Mouse (Mus musculus) midbrain, embryonic 13.5 days (tissue): ENCODE results near the gene Irx2. TPM values are rescaled to one million over a fixed set of nuclear protein-coding genes. Genes with fewer than 3 reads are reported as not detected.
A peak's percentile ranks its signal among the peaks of the same experiment; 100 is the strongest.

ENCODE experiments used
- ATAC-seq: fragments of 200-750 bp; cut with Nextera tagmentation; 2 replicates; pipeline ENCODE4 v1.8.0; 2017; ENCODE audit warnings: mild to moderate bottlenecking, moderate TSS enrichment, moderate library complexity
- H3K27ac ChIP-seq: fragments of 300-500 bp; sonication (generic); 2 replicates; pipeline ENCODE4 v1.5.1; 2015; ENCODE audit warnings: inconsistent platforms, mild to moderate bottlenecking, moderate library complexity
- H3K27me3 ChIP-seq: fragments of 300-500 bp; sonication (generic); 2 replicates; pipeline ENCODE4 v1.6.1; 2015; ENCODE audit warnings: mild to moderate bottlenecking, inconsistent platforms
- H3K36me3 ChIP-seq: fragments of 300-500 bp; sonication (generic); 2 replicates; pipeline ENCODE4 v1.6.1; 2015; ENCODE audit warnings: mild to moderate bottlenecking, inconsistent platforms
- H3K4me1 ChIP-seq: fragments of 300-500 bp; sonication (generic); replicated peaks from 2 replicates; pipeline ENCODE4 v1.6.1; 2015; ENCODE audit warnings: inconsistent platforms
- H3K4me2 ChIP-seq: fragments of 300-500 bp; sonication (generic); replicated peaks from 2 replicates; pipeline ENCODE4 v1.6.1; 2015; ENCODE audit warnings: moderate library complexity, mild to moderate bottlenecking, inconsistent platforms
- H3K4me3 ChIP-seq: fragments of 300-500 bp; sonication (generic); replicated peaks from 2 replicates; pipeline ENCODE4 v1.5.1; 2015; ENCODE audit warnings: mild to moderate bottlenecking, inconsistent platforms
- H3K9ac ChIP-seq: fragments of 300-500 bp; sonication (generic); replicated peaks from 2 replicates; pipeline ENCODE4 v1.6.1; 2015; ENCODE audit warnings: mild to moderate bottlenecking, inconsistent platforms
- H3K9me3 ChIP-seq: fragments of 300-500 bp; sonication (generic); 2 replicates; pipeline ENCODE4 v1.6.1; 2016; ENCODE audit warnings: mild to moderate bottlenecking, inconsistent platforms
- WGBS: fragments of 180-500 bp; shearing (Covaris S2); methylation state at CpG from one replicate; pipeline ENCODE4 v1.1.7; 2015; 5-methylcytosine and 5-hydroxymethylcytosine counted together
- polyA plus RNA-seq: library from polyadenylated mRNA; unstranded; fragments of >200 nt; fragmentation: Nextera tagmentation; extraction: Ambion mirVana; gene quantifications from 2 replicates; pipeline ENCODE4 v1.2.1, GENCODE M21; 2015

Irx2 gene
- polyA plus RNA-seq, 1 experiment from 2014 or later: 45.1 TPM

DNA sequence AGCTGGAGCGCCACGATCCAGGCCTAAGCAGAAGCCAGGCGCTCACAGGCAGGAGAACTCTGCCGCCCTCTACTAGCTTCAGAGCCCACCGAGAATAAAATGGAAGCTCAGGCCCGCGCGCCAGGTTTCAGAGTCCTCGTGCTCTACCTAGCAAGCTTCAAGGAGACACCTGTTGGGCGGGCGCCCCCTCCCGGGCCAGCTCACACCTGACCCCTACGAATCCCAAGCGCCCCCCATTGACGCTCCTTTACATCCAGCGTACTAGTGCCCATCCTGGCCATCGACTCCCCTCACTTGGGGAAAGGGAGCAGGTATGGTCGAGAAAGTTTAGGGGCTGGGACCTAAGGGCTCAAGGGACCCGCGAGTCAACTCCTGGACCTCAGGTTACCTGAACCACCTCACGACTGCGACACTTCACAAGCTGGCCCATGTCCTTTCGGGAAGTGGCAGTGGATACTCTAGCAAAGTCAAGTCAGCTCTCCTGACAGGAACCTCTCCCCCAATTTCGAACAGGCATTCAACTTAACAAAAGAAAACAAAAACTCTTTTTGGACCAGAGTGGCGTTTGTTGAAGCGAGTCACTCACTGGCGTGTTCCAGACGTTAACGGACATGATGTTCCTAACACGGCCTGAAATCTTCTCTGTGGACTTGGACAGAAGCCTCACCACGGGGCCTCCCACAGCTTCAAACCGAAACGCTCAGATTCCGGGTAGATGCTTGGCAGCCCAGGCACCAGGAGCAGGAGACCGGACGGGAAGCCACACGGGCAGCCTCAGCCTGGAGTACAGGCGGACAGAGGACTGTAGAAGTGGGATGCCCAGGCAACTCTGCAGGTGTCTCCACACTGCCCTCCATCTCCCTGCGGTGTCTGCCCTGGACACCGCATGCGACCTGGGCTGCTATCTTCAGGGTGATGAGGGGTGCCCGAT lies 964 bp upstream of the Irx2 start:
- H3K4me2 ChIP-seq: peak overlapping the region; percentile 77
- peaks cover 12% of the 10 kb centered on the region for H3K36me3 ChIP-seq
- 1% methylated on average over 42 of the region's 42 CpGs for WGBS
- ATAC-seq: peak; percentile 44
- H3K9me3 ChIP-seq: no peaks in the 10 kb centered on the region
- peaks cover 58% of the 10 kb centered on the region for H3K27me3 ChIP-seq
- H3K27ac ChIP-seq: peak overlapping the region; percentile 94
- H3K4me3 ChIP-seq: peak overlapping the region; percentile 78
- H3K9ac ChIP-seq: peak overlapping the region; percentile 96
- H3K4me1 ChIP-seq: peaks cover 66% of the 10 kb centered on the region

- Histone ChIP-seq H3K4me1 (peaks cover 68% of the 10 kb centered on the region), H3K9ac (peak overlapping the region; percentile 96), H3K27me3 (peaks cover 55% of the 10 kb centered on the region), H3K9me3 (no peaks in the 10 kb centered on the region), H3K36me3 (peaks cover 12% of the 10 kb centered on the region), H3K4me3 (peak overlapping the region; percentile 78), H3K27ac (peak overlapping the region; percentile 94), H3K4me2 (peak overlapping the region; percentile 77)
- under 1% methylated on average over 69 of the region's 88 CpGs for WGBS
- ATAC-seq: peak; percentile 14
Measured at GRCm38 (mm10) chr13:72628935-72629631, 463 bp downstream of the Irx2 start.

DNA sequence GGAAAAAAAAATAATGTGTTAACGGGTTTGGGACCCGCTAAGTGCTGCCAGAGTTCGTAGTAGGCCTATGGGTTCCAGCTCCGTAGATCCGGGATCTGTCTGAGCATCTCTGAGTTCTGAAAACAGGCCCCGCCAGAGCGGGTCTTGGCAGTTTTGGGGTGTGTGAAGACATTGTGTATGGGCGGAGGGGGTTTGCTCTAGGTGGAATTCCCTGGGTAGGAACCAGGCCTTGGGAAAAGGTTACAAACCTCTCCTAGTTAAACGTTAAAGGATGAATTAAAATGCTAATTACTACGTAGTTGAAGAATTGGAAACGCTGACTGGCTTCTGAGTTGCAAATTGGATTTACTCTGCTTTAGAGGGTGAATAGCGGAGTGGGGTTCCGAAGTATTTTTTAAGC lies 1.2 kb downstream of the Irx2 start:
- H3K27me3 ChIP-seq: peaks cover 57% of the 10 kb centered on the region
- WGBS: under 1% methylated on average over 13 of the region's 13 CpGs
- H3K4me2 ChIP-seq: peak overlapping the region; percentile 77
- H3K27ac ChIP-seq: peak overlapping the region; percentile 94
- H3K4me3 ChIP-seq: peak overlapping the region; percentile 78
- H3K4me1 ChIP-seq: peaks cover 68% of the 10 kb centered on the region
- H3K9me3 ChIP-seq: no peaks in the 10 kb centered on the region
- peaks cover 12% of the 10 kb centered on the region for H3K36me3 ChIP-seq
- ATAC-seq: no peak
- peak overlapping the region; percentile 96 for H3K9ac ChIP-seq

- WGBS: under 1% methylated on average over 59 of the region's 60 CpGs
- no peak for ATAC-seq
- peak overlapping the region; percentile 78 for H3K4me3 ChIP-seq
- H3K4me1 ChIP-seq: peaks cover 70% of the 10 kb centered on the region
- no peaks in the 10 kb centered on the region for H3K9me3 ChIP-seq
- H3K27ac ChIP-seq: peak overlapping the region; percentile 94
- peak overlapping the region; percentile 77 for H3K4me2 ChIP-seq
- H3K9ac ChIP-seq: peak overlapping the region; percentile 96
- H3K27me3 ChIP-seq: peaks cover 59% of the 10 kb centered on the region
- peaks cover 12% of the 10 kb centered on the region for H3K36me3 ChIP-seq
Measured at GRCm38 (mm10) chr13:72630501-72631372, 2.1 kb downstream of the Irx2 start.

DNA sequence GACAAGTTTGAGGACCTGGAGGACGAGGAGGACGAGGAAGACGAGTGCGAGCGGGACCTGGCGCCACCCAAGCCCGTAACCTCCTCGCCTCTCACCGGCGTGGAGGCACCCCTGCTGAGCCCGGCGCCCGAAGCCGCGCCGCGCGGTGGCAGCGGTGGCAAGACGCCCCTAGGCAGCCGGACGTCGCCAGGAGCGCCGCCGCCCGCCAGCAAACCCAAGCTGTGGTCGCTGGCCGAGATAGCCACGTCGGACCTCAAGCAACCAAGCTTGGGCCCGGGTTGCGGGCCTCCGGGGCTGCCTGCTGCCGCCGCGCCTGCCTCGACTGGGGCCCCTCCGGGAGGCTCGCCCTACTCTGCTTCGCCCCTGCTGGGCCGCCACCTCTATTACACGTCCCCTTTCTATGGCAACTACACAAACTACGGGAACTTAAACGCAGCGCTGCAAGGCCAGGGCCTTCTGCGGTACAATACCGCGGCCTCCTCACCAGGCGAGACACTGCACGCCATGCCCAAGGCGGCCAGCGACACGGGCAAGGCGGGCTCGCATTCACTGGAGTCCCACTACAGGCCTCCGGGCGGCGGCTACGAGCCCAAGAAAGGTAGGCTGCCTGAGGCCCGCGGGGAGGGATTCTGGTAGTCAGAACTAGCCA lies 2.9 kb downstream of the Irx2 start:
- peak overlapping the region; percentile 96 for H3K9ac ChIP-seq
- ATAC-seq: no peak

DNA sequence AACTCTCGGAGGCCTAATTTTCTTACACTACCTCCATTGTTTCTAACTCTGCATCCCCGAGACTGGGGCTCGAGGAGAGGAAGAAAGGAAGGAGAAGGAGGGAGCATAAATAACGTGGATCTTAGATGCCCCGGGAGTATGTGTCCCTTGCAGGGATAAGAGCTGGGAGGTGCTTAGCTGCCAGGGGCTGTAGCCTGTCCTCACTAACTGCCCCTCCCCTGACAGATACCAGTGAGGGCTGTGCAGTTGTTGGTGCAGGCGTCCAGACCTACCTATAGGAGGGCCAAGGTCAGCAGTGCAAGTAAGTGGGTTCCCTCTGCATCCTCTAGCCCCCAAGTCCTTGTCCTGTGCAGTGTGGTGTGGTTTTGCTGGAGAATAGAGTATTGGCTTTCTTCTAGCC lies 3.7 kb downstream of the Irx2 start:
- Histone ChIP-seq H3K27me3 (peaks cover 53% of the 10 kb centered on the region), H3K27ac (peak overlapping the region; percentile 94), H3K4me3 (peak overlapping the region; percentile 78), H3K4me1 (peaks cover 74% of the 10 kb centered on the region), H3K9me3 (no peaks in the 10 kb centered on the region), H3K4me2 (peak overlapping the region; percentile 77), H3K9ac (peak overlapping the region; percentile 96), H3K36me3 (peaks cover 12% of the 10 kb centered on the region)
- no peak for ATAC-seq
- WGBS: 3% methylated on average over 6 of the region's 6 CpGs

More for the DNA sequence above, 2.9 kb downstream of the Irx2 start:
- H3K27ac ChIP-seq: peak overlapping the region; percentile 94
- no peaks in the 10 kb centered on the region for H3K9me3 ChIP-seq
- peaks cover 56% of the 10 kb centered on the region for H3K27me3 ChIP-seq
- under 1% methylated on average over 56 of the region's 62 CpGs for WGBS
- H3K4me3 ChIP-seq: peak overlapping the region; percentile 78
- H3K36me3 ChIP-seq: peaks cover 12% of the 10 kb centered on the region
- peak overlapping the region; percentile 77 for H3K4me2 ChIP-seq
- H3K4me1 ChIP-seq: peaks cover 72% of the 10 kb centered on the region

GRCm38 (mm10) chr13:72633097-72633496 lies 4.5 kb downstream of the Irx2 start:
- H3K36me3 ChIP-seq: peaks cover 12% of the 10 kb centered on the region
- no peaks in the 10 kb centered on the region for H3K9me3 ChIP-seq
- no peak overlapping the region for H3K27ac ChIP-seq
- peak overlapping the region; percentile 77 for H3K4me2 ChIP-seq
- H3K4me1 ChIP-seq: peaks cover 74% of the 10 kb centered on the region
- ATAC-seq: no peak
- H3K27me3 ChIP-seq: peaks cover 52% of the 10 kb centered on the region
- H3K9ac ChIP-seq: peak overlapping the region; percentile 96
- 23% methylated on average over 2 of the region's 2 CpGs for WGBS
- peak overlapping the region; percentile 78 for H3K4me3 ChIP-seq

- H3K4me1 ChIP-seq: peaks cover 82% of the 10 kb centered on the region
- peaks cover 63% of the 10 kb centered on the region for H3K27me3 ChIP-seq
Measured at GRCm38 (mm10) chr13:72634752-72635315, 6.2 kb downstream of the Irx2 start.

GRCm38 (mm10) chr13:72636331-72636851 lies 7.8 kb downstream of the Irx2 start:
- WGBS: 4% methylated on average over 20 of the region's 20 CpGs
- Histone ChIP-seq H3K4me1 (peaks cover 79% of the 10 kb centered on the region), H3K4me2 (peak overlapping the region; percentile 53), H3K4me3 (peak overlapping the region; percentile 36), H3K36me3 (peaks cover 6% of the 10 kb centered on the region), H3K27me3 (peaks cover 79% of the 10 kb centered on the region), H3K9me3 (no peaks in the 10 kb centered on the region), H3K9ac (peak overlapping the region; percentile 49), H3K27ac (peak overlapping the region; percentile 60)
- ATAC-seq: no peak

More at GRCm38 (mm10) chr13:72634752-72635315, 6.2 kb downstream of the Irx2 start:
- H3K9me3 ChIP-seq: no peaks in the 10 kb centered on the region
- peaks cover 12% of the 10 kb centered on the region for H3K36me3 ChIP-seq
- peak overlapping the region; percentile 36 for H3K4me3 ChIP-seq
- peak overlapping the region; percentile 53; the same call in 1 of the 2 replicates for H3K9ac ChIP-seq
- ATAC-seq: no peak
- H3K4me2 ChIP-seq: peak overlapping the region; percentile 53
- H3K27ac ChIP-seq: peak overlapping the region; percentile 67
- WGBS: 11% methylated on average over 7 of the region's 7 CpGs

DNA sequence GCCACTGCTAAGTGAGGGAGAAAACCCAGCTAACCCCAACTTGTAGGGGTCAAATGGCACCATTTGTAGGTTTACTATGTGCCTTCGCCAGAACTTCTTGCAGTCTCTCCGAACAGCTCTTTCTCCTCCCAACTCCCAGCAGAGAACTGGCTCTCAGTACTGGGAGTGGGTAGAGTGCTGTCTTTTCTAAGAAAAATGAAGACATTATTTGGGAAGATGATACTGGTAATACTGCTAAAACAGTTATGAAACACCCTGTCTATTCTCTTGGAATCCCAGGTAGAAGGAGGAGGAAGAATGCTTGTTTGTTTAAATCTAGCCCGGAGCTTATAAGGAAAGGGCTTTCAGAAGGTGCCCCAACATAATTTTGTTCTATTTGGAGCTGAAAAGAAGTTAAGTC lies 8.9 kb downstream of the Irx2 start:
- ATAC-seq: no peak
- Histone ChIP-seq H3K4me1 (peaks cover 68% of the 10 kb centered on the region), H3K9ac (no peak overlapping the region), H3K4me3 (no peak overlapping the region), H3K9me3 (no peaks in the 10 kb centered on the region), H3K4me2 (0 out of 2 replicates have a peak overlapping the region, but pooled peaks have one; percentile 13), H3K27me3 (peaks cover 81% of the 10 kb centered on the region), H3K36me3 (no peaks in the 10 kb centered on the region), H3K27ac (no peak overlapping the region)
- 15% methylated on average over 3 of the region's 3 CpGs for WGBS
